Mouse (Mus musculus) thymus, postnatal 0 days (tissue): ENCODE data around the gene Prr5l. TPM values are rescaled to one million over a fixed set of nuclear protein-coding genes. Genes with fewer than 3 reads are reported as not detected.

ENCODE experiments used
- DNase-seq: peaks from one replicate; pipeline ENCODE4 v3.0.0-alpha.2; 2015; ENCODE audit warnings: low spot score
- polyA plus RNA-seq: library from polyadenylated mRNA; unstranded; fragments of >200 nt; fragmentation: Nextera tagmentation; extraction: Ambion mirVana; gene quantifications from 2 replicates; pipeline ENCODE4 v1.2.1, GENCODE M21; 2015

The Prr5l gene
- polyA plus RNA-seq, 1 experiment from 2014 or later, result 5.1 TPM

DNA sequence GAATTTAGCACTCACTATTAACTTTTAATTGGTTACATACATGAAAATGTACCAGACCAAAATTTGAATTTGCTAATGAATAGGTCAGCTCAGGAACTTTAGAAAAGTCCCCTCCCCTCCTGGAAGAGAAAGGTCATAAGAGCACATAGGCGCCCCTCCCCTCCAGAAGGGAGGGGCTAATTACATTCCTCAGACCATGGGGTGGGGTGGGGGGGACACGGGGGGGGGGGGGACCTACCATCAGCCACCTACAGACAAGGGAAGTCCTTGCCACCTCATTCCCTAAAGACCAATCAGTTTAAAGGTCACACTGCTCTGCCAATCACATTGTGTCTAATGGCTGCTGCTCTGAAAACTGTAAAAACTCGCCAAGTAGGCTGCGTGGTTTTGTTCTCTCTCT, 59.0 kb downstream of the Prr5l start:
- no peak for DNase-seq

DNA sequence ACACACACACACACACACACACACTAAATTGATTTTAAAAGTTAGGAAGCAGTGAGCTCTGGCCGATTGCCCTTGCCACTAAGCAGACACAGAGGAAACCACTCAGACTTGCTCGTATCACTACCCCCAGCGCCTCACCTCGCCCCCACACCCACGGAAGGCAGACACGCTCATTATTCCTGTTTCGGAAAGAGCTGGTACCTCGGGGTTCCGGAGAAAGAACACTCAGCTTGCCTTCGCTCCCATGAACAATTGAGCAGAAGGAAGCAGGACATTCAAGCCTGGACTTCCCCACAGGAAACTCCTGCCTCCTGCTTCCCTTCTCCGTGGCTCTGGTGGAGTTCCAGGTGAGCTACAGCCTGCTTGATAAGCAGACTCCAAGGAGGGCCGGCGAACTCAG, 60.0 kb downstream of the Prr5l start:
- no peak for DNase-seq

DNA sequence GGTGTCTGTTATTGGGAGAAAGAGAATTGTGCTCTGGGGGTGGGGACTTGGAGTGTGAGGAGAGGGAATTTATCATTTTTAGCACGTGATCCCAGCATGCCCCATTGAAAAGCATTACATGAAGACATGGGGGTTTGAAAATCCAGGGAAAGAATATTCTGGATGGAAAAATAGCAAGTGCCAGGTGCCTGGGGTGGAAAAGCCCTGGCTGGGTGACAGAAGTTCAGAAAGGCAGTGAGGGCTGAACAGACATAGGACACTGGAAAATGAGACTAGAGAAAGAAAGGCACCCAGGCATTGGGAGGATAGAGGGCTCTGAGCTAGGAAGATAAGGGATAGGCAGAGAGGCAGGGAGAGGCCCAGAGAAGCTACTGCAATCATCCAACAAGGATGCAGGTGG, 62.0 kb downstream of the Prr5l start:
- DNase-seq, result no peak

DNA sequence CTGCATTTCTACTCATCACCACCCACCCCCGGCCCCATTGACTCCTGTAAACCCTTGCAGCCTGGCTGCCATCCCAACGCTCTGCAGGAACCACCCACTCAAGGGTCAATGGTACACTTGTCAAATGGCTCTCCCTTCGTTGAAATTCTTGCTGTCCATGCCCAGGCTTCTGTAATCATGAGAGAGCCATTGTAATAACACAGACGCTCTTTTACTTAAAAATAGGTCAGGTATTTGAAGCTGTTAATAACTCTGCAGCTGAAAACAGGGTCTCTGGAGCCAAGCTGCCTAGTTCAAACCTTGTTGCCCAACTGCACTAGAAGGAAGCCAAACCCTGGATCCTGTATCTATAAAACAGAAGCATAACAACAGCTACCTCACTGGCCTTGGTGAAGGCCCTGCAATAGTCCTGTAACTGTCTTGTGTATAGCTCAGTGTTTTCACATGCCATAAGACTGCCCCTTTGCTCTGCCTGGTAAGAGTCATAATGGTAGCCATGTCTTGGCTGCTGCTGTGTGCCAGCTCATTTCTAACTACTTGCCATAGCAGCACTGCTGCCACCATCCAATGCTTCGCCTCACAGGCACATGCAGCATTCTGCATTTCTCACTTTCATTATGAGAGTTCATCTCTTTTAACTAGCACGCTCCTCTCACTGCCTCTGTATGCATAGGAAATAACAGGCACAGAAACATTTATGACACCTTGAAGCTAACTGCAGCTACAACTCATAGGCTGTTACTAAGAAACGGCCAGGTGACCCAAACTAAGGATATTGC, 63.7 kb downstream of the Prr5l start:
- DNase-seq, result no peak

DNA sequence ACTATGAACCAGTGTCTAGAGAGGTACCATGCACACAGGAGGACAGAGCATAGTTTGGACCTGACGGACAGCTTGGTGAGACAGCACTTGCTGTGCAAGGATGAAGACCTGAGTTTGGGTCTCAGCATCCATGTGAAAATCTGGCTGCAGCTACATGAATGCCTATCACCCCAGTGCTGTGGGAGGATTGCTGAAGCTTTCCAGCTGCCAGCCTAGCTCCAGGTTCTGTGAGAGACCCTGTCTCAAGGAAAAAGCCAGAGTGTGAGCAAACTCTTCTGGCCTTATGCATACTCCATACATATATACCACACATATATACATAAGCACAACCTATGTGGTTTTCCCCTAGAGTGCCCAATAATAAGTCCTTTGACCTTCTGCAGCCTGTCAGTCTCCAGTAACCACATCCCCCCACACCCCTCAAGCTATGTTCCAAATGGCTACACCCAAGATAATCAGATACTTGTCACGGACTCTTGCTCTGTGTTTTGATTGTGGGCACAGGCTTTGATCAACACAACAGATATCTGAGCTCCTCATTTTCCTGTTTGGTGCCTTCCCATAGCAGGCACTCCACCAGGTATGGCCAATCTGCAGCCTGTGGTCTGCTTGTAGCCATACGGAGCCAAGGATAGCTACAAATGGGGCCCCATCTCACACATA, 66.0 kb downstream of the Prr5l start:
- DNase-seq, result no peak

DNA sequence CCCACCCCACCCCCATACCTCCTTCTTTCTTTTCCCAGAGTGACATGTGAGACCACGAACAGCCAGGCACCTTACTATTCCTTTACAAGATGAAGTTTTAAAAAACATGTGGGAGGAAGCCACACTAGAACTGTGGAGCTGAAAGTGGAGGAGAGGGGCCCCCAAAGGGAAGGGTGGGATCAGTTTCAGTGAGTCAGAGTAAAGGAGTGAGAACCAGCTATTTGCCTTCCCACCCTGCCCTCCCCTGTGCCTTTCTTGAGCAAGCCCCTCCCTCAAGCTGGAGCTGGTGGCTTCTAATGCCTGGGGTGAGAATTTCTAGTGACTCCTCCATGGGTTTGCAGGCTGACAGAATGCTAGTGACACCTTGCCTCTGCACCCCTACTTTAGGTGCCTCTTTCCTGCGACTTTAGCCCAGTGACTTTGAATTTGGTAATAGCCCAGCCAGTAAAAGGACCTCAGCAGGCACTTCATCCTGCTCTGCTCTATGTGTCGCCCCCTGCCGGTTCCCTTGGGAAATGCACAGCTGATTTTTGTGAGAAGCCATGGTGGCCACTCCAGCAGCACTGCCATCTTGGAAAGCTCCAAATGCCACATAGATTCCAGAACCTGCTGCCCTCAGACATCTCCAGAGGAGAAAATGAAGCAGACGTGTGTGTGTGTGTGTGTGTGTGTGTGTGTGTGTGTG, 67.4 kb downstream of the Prr5l start:
- DNase-seq, result peak; percentile 38

DNA sequence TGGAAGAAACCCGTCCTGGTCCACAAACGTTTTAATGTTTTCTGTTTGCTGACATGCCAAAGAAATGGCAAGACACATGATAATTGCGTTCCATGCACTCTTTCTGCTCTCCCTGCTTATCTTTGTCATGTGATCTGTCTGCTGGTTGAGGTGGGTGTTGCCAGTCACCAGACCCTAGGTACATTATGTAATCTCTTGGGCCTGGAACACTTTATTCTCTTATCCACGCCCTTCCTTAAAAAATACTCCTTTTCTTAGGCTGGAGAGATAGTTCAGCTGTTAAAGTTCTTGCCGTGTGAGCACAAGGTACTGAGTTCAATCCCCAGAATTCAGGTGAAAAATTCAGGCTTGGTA, 68.6 kb downstream of the Prr5l start:
- no peak for DNase-seq

DNA sequence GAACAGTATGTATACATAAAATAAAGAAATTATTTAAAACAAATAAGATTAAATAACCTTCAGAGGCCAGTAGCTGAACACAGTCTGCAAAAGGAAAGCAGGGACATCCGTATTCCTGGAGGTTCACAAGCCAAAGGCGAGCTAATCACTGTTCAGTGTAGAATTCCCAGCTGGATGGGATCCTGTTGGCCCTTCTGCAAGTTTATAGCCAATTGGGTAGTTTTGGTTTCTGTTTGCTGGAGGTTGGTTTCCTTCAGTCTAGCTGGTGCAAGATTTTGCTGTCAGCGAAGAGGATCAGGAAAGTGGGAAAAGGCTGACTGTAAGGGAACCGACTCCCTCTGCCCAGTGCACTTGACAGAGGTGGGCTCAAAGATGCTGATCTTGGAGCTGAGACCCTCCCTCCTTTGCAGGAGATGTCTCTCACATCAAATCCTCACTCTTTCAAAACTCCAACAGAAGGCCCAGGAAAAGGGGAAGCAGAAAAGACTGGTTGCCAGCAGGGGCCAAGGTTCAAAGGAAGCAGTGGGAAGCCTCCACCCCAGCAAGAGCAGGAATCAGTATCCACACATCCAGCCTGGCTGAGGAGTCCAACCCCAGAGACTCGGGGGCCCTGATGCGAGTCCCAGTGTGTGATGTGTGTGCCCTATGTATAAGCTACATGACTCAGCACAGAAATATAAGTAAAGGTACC, 69.1 kb downstream of the Prr5l start:
- DNase-seq, result no peak

DNA sequence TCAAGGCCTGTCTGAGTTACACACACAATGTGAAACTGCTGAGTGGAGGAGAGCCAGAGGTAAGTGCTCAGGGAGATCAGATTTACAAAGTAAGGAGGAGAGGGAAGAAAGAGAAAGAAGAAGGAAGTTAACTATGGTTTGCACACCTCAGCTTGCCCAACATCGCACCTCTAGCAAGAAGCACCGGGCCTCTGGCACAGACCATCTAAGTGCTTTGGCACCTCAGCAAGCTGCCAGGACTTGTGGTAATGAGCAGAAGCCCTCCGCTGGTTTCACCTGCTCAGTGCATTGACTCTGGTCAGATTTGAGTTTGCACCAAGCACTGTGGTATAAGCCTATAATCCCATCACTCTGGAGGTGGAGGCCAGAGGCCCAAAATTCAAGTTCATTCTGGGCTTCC, 70.9 kb downstream of the Prr5l start:
- DNase-seq, result no peak

DNA sequence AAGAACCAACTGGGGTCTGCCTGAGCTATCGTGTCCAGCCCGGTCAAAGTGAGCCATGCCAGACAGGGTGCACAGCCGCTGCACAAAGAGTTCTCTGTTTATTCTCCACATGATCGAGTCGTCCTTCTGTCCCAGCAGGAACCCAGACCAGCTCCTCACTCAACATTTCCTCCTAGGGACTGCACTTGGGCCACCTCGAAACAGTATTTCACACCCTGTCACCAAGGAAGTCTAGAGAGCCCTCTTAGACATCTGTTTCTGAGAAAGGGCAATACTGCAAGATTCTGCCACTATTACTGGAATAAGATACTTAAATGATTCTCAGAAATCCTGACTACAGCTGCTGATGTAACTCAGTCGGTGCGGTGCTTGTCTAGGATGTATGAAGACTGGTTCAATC, 72.1 kb downstream of the Prr5l start:
- no peak for DNase-seq

DNA sequence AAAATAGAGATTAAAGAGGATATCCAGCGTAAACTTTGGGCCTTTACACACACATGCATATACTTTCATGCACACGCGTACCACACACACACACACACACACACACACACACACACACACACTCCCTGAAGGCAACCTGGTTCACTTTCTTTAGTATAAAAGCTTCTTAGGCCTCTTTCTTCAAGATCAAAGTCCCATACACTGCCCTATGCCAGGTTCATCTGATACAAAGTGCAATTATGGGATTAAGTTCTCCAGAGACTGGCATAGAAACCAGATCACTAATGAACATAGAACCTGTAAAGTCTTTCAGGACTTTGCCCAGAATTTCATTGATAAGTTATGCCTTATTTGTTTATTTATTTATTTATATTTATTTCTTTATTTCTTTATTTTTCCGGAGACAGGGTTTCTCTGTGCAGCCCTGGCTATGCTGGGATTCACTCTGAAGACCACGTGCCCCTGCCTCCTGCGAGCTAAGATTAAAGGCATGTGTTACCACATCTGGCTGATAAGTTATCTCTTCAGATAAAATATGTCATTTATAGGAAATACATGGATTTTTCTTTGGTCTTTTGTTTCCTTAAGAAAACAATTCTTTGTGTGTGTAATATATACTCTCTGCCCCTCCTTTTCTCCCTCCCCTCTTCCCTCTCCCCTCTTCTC, 73.1 kb downstream of the Prr5l start:
- no peak for DNase-seq

DNA sequence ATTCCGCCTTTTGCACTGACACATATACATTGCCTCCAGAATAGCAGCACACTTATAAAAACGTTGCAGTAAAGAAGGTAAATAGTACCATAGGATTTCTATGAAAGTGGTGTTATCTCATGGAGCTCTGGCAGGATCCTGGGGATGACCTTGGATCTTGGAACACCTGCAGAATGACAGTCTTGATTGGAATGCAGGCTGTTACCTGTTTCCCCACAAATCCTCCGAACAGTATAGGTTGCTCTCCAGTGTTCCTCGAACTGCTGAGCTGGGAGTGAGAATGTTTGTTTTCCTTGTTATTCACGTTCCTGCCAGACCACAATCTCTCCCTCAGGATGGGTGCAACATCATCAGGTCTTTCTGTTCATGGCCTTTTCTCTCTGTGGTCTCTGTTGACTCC, 75.1 kb downstream of the Prr5l start:
- DNase-seq, result no peak

DNA sequence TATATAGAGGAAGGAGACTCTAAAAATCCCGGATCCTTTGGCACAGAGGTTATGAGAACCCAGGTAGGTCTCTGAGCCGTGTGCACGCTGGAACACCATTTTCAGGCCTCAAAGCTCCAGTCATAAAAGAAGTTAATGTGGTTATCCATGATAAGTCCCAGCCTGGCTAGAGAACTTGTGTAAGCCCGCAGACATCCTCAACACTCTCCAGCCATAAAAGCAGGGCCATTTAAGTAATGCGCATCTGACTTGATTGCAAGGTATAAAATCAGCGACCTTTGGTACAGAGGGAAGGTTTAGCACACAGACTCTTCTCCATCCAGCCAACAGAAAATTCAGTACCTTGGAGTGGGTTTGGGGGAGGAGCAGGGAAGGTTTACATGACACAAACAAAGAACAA, 80.6 kb downstream of the Prr5l start:
- DNase-seq, result no peak

DNA sequence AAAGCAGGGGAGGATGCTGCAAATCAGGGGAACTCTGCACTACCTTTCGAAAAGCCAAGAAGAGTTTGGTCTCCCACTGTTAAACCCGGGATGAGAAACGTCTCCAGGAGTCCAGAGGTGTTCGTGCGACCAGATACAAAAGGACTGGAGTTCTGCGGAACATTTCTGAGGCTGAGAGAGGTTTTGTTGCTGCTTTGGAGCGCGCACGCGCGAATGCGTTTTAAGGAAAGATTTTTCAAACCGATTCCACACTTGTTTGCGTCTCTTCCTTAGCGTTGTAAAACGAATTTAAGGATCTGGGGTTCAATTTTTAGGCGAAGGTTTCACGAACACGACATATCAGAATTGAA, 85.0 kb downstream of the Prr5l start:
- no peak for DNase-seq

DNA sequence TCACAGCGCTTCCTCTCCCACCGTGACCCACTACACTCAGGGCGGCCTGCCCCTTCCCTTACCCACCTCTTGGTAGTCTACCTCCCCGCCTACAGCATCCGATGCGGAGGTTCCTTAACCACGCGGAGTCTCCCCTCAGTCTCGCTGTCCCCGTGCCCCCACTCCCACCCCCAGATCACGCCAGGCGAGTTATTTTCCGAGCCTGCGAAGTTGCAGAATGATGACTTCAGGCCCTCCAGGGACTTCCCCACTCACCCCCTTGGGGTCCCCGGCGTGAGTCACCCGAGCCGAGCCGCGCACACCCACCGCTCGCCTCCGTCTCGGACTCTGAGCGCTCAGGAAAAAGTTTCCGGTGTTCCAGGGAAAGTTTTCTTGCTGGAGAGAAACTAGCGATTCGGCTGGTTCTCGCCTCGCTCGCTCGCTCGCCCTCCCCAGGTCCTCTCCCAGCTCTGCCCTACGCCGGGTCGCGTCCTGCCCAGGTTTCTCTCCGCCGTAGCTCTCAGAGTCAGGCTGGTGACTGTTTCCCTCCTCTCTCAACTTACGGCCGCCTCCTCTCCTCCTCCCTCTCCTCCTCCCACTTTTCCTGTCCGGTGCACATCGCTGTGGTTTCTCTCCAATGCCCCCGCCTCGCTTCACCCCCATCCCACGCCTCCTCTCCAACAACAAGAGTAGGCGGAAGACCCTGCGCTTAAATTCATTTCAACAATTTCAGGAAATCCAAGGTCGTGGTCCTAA, 85.5 kb downstream of the Prr5l start:
- DNase-seq, result peak; percentile 35

DNA sequence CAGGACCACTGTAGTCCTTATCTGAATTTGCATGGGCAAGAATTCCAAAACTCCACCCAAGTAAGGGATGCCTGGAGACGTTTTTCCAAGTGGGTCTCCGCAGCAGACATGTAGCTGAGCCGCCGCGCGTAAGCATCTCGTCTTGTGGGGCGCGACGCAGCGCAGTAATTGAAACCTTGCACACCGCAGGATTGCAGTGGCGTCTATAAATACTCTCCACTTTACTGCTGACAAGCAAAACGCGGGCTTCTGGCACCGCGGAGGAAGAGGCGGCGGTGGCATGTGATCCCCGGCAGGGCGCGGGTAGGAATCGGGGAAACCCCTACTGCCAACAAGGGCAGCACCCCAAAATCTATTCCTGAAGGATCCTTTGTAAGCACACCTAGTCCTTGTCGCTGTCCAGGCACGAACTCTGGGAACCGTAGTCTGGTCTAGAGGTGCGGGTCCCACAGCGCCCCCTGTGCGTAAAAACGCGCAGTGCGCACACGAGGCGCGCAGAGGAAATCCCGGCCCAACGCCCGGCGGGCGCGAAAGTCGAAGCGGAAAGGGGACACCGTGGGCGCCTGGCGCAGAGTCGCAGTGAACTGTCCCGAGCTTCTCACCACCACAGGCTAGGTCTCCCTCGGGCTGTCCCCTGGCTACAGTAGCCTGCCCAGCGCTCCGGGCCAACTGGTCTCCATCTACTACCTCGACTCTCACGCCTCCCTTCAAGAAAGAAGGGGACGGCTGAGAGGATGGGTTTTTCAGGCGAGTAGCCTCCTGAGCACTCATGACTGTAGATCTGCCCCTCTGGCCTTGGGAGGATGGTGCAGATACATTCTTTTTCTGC, 86.3 kb downstream of the Prr5l start:
- peak; percentile 81 for DNase-seq

DNA sequence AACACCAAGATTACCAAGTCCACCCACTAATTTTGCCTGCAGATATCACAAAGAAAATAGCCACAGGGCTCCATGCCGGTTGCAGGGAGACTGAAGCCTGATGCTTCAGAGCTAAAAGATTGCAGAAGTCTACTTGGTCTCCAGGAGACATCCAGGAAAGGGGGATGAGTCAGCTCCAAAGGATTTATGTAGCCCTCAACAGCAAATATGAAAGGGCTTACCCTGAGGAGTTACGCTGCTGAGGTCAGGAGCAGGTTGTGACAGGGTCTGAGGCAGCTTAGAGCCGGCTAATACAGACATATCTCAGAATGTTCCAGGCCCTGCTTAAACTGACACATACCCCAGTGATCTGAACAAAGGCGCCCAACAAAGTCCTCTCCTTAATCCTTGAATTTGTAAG, 90.7 kb downstream of the Prr5l start:
- no peak for DNase-seq

DNA sequence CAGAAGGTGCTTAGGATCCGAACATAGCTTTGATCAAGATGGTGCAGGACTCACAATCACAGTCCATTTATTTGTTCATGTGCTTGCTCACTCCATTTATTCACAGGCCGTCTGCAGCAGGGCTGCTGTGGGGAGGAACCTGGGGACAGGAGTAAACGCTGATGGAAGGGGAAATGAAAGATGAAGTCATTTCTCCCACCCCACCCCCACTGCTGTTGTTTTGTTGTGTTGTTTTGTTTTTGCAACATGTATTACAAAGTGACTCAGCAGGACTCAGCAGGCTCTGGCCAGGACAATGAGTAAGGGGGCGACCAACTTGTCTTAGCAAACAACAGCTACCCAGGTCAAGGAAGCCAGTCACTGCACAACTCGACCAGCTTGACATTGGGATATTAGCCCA, 99.6 kb downstream of the Prr5l start:
- DNase-seq, result no peak

DNA sequence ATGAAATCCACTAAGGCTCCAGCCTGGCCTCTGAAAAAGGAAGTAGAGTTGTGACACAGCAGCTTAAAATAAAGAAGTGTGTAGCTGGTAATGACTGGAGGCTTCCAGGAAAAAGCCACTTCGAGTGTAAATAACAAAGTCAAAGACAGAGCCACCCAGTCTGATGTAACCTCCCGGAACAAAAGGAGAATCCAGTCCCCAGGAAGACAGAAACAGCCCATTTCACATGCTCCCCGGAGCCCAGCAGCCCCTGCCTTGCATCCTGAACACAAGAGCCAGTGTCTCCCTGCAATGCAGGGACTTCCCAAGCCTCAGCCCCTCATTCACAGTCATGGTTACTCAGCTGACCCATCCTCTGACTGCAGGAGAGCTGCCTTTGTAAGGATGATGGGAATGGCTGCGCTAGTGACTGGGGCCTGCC, 101.5 kb downstream of the Prr5l start:
- DNase-seq, result no peak

DNA sequence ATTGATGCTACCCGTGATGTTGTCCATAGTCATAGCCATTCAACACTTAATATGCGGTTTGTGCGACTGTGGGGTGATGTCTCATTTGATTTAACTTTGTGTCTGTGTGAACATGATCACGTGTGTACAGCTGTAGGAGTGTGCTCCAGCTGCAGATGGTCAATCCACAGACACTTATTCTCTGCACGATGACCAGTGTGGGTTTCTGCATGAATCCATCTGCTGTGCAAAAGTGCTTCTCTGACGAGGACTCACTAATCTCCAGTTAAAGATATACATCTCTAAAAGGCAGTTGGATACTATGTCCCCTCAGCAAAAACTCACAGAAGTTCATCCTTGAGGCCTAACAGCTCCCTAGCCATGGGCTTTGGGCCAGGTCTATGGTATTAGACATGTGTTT, 104.7 kb downstream of the Prr5l start:
- DNase-seq, result no peak
